Mouse (Mus musculus) stomach, postnatal 0 days (tissue): ENCODE data around the gene Eif4a3.

ENCODE experiments used
- CTCF ChIP-seq: IDR thresholded peaks from 2 replicates; pipeline ENCODE4 v1.5.1; 2016; ENCODE audit warnings: antibody characterized with exemption, low read depth, mild to moderate bottlenecking, moderate library complexity
- EP300 ChIP-seq: optimal IDR thresholded peaks from 2 replicates; pipeline ENCODE3; 2016; ENCODE audit warnings: antibody characterized with exemption

- no peak for TF ChIP-seq CTCF
- TF ChIP-seq EP300: no peak
Measured at GRCm38 (mm10) chr11:119258572-119259322, 41.1 kb downstream of the Eif4a3 start.
